Mouse (Mus musculus): ENCODE measurements around the gene Ecel1.

Ecel1 gene

DNA sequence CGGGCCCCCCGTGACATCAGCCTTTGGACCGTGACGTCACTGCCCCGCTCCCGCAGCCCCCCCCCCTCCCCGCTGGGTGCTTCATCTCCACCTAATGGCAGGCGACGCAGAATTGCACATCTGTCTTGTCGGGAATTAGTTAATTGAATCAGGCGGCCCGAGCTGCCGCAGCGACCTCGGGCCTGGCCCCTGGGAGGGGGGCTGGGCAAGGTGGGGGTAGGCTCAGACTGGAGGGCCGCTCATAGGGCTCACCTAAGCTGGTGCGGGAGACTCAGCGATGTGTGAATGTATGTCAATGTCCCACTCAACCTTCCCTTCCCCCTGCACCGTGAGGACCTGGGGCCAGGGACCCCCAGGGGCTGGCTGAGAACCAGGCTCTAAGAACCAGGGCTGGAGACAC lies 14.1 kb upstream of the Ecel1 start:
- no peak for DNase-seq (ENCODE audit: low read depth, low spot score)

GRCm38 (mm10) chr1:87164796-87165184 lies 8.5 kb upstream of the Ecel1 start:
- DNase-seq (ENCODE audit: low read depth, low spot score): no peak

DNA sequence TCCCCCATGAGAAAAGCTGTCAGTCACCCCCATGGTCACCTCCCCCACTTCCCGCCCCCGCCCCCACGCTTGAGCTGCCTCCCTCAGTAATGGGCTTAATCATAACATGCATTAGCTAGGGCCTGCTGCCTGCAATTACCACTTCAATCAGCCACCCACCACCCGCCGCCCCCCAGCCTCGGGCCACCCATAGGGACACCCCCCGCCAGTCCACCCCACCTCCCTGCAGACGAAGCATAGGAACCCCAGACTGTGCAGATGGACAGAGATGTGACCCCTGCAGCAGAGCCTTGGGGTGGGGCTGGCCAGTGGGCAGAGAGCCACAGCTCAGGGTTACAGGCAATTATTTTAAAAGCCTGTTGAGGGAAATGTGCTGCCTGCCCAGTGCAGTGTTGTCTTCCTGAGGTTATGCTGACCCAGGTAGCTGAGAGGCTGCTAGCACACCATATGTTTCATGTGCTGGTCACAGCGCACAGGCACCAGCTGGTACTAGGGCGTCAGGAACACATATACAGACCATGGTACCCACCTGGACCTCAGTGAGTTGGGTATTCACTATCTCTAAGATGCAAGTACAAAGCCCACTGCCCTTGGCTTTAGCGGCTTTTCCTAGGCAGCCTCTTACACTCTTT lies 8.0 kb upstream of the Ecel1 start:
- DNase-seq (ENCODE audit: low read depth, low spot score): no peak

GRCm38 (mm10) chr1:87159396-87159795 lies 3.1 kb upstream of the Ecel1 start:
- no peak for DNase-seq (ENCODE audit: low read depth, low spot score)

GRCm38 (mm10) chr1:87155531-87156198 lies 656 bp downstream of the Ecel1 start:
- DNase-seq (ENCODE audit: low read depth, low spot score): no peak

- DNase-seq (ENCODE audit: low read depth, low spot score): no peak
Observed at GRCm38 (mm10) chr1:87154501-87155120, 1.7 kb downstream of the Ecel1 start.

- no peak for DNase-seq (ENCODE audit: low read depth, low spot score)
Observed at GRCm38 (mm10) chr1:87153776-87154500, 2.4 kb downstream of the Ecel1 start.

DNA sequence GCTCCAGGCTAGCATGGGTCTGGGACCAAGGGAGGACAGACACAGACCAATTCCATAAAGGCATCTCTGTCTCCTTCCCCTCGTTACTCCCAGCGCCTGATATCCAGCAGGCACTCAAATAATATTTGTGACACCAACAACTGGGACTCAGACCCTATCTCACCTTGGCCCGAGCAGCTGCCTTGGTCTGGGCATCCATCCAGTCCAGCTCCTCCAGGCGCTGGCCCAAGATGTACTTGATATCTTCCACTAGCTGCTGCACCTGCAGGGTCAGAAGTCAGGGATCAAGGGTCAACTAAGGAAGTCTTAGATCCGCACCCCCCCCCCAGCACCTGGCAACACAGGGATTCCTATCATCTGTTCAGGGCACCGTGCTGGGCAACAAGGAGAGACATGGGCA lies 5.0 kb downstream of the Ecel1 start:
- DNase-seq (ENCODE audit: low read depth, low spot score): no peak

- no peak for DNase-seq (ENCODE audit: low read depth, low spot score)
Observed at GRCm38 (mm10) chr1:87149422-87149821, 6.9 kb downstream of the Ecel1 start.

DNA sequence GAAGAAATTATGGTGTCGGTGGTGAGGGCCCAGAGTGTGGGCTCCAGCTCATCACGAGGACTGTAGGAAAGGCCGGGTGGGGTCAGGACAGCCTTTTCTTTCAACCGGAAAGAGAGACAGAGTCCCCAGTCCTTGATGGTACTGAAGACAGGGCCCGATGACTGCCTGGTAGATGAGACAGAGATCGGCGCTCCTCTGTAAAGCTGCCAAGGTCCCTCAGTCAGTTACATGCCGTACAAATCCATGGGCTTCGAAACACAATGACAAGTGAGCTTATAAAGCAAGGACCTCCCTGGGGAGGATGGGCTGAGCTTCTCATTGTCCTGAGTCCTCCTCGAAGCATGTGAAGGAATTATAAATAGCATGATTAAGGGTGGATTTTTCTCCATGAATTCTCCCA lies 13.2 kb downstream of the Ecel1 start:
- DNase-seq (ENCODE audit: low read depth, low spot score): no peak

DNA sequence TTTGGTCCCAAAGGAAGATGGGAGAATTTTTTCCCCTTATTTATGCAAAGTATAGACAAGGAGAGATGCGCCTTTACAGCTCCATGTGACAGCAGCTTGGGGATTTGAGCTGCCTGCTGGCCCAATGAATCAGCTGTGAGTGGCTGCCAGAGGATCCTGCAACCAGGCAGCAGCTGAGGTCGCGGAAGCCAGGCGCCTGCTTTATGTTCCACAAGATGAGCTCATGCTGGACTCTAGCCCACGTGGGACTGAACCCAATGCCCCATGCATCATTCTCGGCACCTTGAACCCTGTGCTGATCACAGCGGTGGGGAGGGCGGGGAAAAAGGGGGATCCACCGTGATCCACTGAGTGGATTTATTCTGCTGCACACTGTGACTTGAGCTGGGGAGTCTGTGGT lies 13.9 kb downstream of the Ecel1 start:
- no peak for DNase-seq (ENCODE audit: low read depth, low spot score)

- no peak for DNase-seq (ENCODE audit: low read depth, low spot score)
Observed at GRCm38 (mm10) chr1:87141550-87141949, 14.8 kb downstream of the Ecel1 start.

GRCm38 (mm10) chr1:87131803-87132202 lies 24.5 kb downstream of the Ecel1 start:
- DNase-seq (ENCODE audit: low read depth, low spot score): no peak

- no peak for DNase-seq (ENCODE audit: low read depth, low spot score)
Observed at GRCm38 (mm10) chr1:87127206-87128030, 28.9 kb downstream of the Ecel1 start.

DNA sequence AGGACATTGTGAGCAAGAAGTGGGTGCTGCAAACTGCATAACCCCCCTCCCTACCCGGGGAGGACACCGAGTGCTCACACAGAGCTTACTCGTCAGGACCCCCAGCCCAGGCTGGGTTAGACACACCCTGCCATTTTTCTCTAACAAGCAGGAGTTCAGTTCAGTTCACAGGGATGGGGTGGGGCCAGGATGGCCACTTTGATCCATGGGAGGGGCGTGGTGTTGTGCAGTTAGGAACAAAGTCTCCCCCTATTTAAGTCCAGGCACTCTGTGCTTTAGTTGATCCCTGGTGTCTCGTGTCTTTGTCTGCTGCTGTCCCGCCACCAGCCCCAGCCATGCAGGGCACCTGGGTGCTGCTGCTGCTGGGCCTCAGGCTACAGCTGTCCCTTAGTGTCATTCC lies 31.6 kb downstream of the Ecel1 start, which contains the start of gene Akp3:
Akp3 (plus strand) TSS at position 301 of the 400 bp plus-strand sequence.
- DNase-seq (ENCODE audit: low read depth, low spot score): no peak

GRCm38 (mm10) chr1:87114784-87115183 lies 41.5 kb downstream of the Ecel1 start:
- no peak for DNase-seq (ENCODE audit: low read depth, low spot score)

DNA sequence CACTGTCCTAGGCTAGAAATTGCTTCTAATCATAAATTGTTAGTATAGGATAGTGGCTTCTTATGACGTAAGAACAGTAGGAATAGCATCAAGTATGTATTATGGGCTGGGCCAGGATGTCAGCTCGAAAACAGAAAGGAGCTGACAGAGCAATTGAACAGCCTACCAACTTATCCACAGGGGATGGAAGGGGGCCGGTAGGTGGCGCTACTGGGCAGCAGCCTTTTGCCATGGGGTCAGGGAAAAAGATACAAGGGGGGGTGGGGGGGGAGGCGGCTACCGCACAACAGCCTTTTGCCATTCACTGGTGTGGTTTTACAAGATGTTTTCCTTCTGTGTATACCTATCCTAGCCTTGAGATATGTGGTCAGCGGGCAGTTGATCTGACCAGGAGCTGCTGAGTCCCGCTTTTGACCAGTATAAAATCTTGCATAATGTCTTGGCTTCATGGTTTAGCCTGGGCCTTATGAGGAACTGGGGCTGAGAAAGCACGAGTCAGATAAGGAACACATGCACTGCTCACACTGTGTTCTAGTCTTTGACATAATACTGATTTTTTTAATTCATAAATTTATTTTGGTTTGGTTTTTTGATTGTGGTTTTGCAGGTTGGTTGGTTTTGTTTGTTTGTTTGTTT lies 44.5 kb downstream of the Ecel1 start:
- DNase-seq (ENCODE audit: low read depth, low spot score): no peak

DNA sequence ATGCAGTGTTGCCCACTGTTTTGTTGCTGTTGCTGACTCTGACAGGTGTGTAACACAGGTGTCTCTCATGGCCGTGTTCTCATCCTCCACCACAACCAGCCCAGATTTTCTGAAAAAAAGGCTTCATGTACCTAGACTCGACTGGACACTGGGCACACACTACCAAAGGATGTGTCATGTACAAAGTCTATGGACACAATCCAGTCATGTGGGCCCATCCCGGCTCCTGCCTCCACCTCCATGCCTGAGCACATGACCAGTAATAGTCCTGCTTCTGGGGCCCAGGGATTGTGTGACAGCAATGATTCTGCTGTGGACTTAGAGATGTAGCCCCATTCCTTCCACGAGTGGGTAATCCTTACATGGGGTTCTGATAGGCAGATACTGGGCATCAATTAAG lies 47.8 kb downstream of the Ecel1 start:
- DNase-seq (ENCODE audit: low read depth, low spot score): no peak

GRCm38 (mm10) chr1:87106536-87106935 lies 49.8 kb downstream of the Ecel1 start:
- no peak for DNase-seq (ENCODE audit: low read depth, low spot score)

- DNase-seq (ENCODE audit: low read depth, low spot score): no peak
Observed at GRCm38 (mm10) chr1:87103936-87104335, 52.4 kb downstream of the Ecel1 start.

GRCm38 (mm10) chr1:87102114-87102513 lies 54.2 kb downstream of the Ecel1 start:
- no peak for DNase-seq (ENCODE audit: low read depth, low spot score)
